Mouse (Mus musculus): ENCODE results near the gene Npr1. TPM values are rescaled to one million over a fixed set of nuclear protein-coding genes. Genes with fewer than 3 reads are reported as not detected.
A peak's percentile ranks its signal among the peaks of the same experiment; 100 is the strongest.

The Npr1 gene
- polyA plus RNA-seq, 1 experiment, result 64.8 TPM

DNA sequence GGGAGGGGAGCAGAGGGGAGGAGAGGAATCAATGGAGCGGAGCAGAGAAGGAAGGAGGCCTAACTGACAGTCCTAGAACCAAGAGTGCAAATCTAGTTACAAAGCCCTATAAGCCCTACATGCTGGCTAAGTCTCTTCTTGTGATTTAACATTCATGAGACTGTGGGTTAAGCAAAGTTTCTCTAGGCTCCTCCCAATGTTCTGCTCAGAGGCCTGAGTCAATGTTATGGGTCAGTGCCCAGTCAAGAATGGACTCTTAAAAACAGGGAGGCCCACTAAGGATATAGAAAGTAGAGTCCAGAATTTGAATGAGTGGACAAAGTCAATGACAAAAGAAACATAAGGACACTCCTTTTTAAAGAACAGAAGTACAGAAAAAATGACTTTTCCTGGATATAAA lies 38.1 kb downstream of the Npr1 start:
- TF ChIP-seq CTCF (IDR thresholded peaks at IDR 0.05; ENCODE audit: control insufficient read depth, insufficient read depth, insufficient replicate concordance, low read depth, low read length) (no peak), POLR2A (IDR thresholded peaks at IDR 0.05; ENCODE audit: control insufficient read depth, low read depth, low read length) (no peak)
- no peak overlapping the region for H3K27ac ChIP-seq (ENCODE audit: control insufficient read depth, insufficient read depth, low read depth, low read length)
- no peak overlapping the region for H3K4me3 ChIP-seq (ENCODE audit: control insufficient read depth, low read depth, low read length)
- H3K36me3 ChIP-seq (ENCODE audit: control insufficient read depth, insufficient read depth, low read length), result peaks cover under 1% of the 10 kb centered on the region; the same call in 1 of the 2 replicates
- H3K27me3 ChIP-seq (ENCODE audit: control insufficient read depth, insufficient read depth, low read length), result no peaks in the 10 kb centered on the region
- no peaks in the 10 kb centered on the region; the same call in none of the 2 replicates for H3K4me1 ChIP-seq (ENCODE audit: control insufficient read depth, insufficient read depth, low read length)

DNA sequence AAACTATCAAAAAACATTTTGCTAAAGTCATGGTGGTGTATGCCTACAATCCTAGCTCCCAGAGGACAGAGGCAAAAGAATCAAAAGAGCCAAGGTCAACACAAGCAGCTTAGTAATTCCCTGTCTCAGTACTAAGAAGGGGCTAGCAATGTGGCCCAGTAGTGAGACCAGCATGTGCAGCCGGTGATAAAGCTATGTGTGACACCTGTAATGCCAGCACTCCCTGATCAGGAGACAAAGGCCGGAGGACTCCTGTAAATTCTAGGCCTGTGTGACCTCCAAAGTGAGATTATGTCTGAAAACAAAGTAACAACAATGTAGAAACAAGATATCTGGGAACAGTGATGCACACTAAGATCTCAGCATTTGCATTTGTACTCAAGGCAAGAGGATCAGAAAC lies 40.2 kb downstream of the Npr1 start:
- peaks cover 2% of the 10 kb centered on the region for H3K36me3 ChIP-seq (ENCODE audit: control insufficient read depth, insufficient read depth, low read length)

GRCm38 (mm10) chr3:90423549-90423948 lies 42.1 kb downstream of the Npr1 start:
- no peaks in the 10 kb centered on the region for H3K27me3 ChIP-seq (ENCODE audit: control insufficient read depth, insufficient read depth, low read length)
- no peak overlapping the region for H3K27ac ChIP-seq (ENCODE audit: control insufficient read depth, insufficient read depth, low read depth, low read length)
- H3K36me3 ChIP-seq (ENCODE audit: control insufficient read depth, insufficient read depth, low read length), result peaks cover 2% of the 10 kb centered on the region
- H3K4me1 ChIP-seq (ENCODE audit: control insufficient read depth, insufficient read depth, low read length), result no peaks in the 10 kb centered on the region; the same call in 1 of the 2 replicates
- H3K4me3 ChIP-seq (ENCODE audit: control insufficient read depth, low read depth, low read length), result no peak overlapping the region
- no peak for TF ChIP-seq POLR2A (IDR thresholded peaks at IDR 0.05; ENCODE audit: control insufficient read depth, low read depth, low read length)
- TF ChIP-seq CTCF (IDR thresholded peaks at IDR 0.05; ENCODE audit: control insufficient read depth, insufficient read depth, insufficient replicate concordance, low read depth, low read length), result no peak

More for the DNA sequence above, 40.2 kb downstream of the Npr1 start:
- TF ChIP-seq POLR2A (IDR thresholded peaks at IDR 0.05; ENCODE audit: control insufficient read depth, low read depth, low read length) (no peak), CTCF (IDR thresholded peaks at IDR 0.05; ENCODE audit: control insufficient read depth, insufficient read depth, insufficient replicate concordance, low read depth, low read length) (no peak)
- H3K27ac ChIP-seq (ENCODE audit: control insufficient read depth, insufficient read depth, low read depth, low read length), result peak overlapping the region; percentile 76
- no peak overlapping the region for H3K4me3 ChIP-seq (ENCODE audit: control insufficient read depth, low read depth, low read length)
- no peaks in the 10 kb centered on the region for H3K27me3 ChIP-seq (ENCODE audit: control insufficient read depth, insufficient read depth, low read length)
- no peaks in the 10 kb centered on the region; the same call in 1 of the 2 replicates for H3K4me1 ChIP-seq (ENCODE audit: control insufficient read depth, insufficient read depth, low read length)

- H3K27ac ChIP-seq (ENCODE audit: control insufficient read depth, insufficient read depth, low read depth, low read length), result peak overlapping the region; percentile 78
- peaks cover 3% of the 10 kb centered on the region for H3K36me3 ChIP-seq (ENCODE audit: control insufficient read depth, insufficient read depth, low read length)
- TF ChIP-seq POLR2A (IDR thresholded peaks at IDR 0.05; ENCODE audit: control insufficient read depth, low read depth, low read length) (no peak), CTCF (IDR thresholded peaks at IDR 0.05; ENCODE audit: control insufficient read depth, insufficient read depth, insufficient replicate concordance, low read depth, low read length) (no peak)
- H3K4me3 ChIP-seq (ENCODE audit: control insufficient read depth, low read depth, low read length), result no peak overlapping the region
- H3K27me3 ChIP-seq (ENCODE audit: control insufficient read depth, insufficient read depth, low read length), result no peaks in the 10 kb centered on the region
- no peaks in the 10 kb centered on the region; the same call in 1 of the 2 replicates for H3K4me1 ChIP-seq (ENCODE audit: control insufficient read depth, insufficient read depth, low read length)
Measured at GRCm38 (mm10) chr3:90420696-90421095, 45.0 kb downstream of the Npr1 start.

GRCm38 (mm10) chr3:90413011-90413396 lies 52.7 kb downstream of the Npr1 start:
- TF ChIP-seq POLR2A (IDR thresholded peaks at IDR 0.05; ENCODE audit: control insufficient read depth, low read depth, low read length), result no peak
- TF ChIP-seq CTCF (IDR thresholded peaks at IDR 0.05; ENCODE audit: control insufficient read depth, insufficient read depth, insufficient replicate concordance, low read depth, low read length), result no peak
- peaks cover 3% of the 10 kb centered on the region for H3K36me3 ChIP-seq (ENCODE audit: control insufficient read depth, insufficient read depth, low read length)
- no peaks in the 10 kb centered on the region for H3K27me3 ChIP-seq (ENCODE audit: control insufficient read depth, insufficient read depth, low read length)
- H3K27ac ChIP-seq (ENCODE audit: control insufficient read depth, insufficient read depth, low read depth, low read length), result peak overlapping the region; percentile 61
- H3K4me1 ChIP-seq (ENCODE audit: control insufficient read depth, insufficient read depth, low read length), result no peaks in the 10 kb centered on the region
- no peak overlapping the region for H3K4me3 ChIP-seq (ENCODE audit: control insufficient read depth, low read depth, low read length)

DNA sequence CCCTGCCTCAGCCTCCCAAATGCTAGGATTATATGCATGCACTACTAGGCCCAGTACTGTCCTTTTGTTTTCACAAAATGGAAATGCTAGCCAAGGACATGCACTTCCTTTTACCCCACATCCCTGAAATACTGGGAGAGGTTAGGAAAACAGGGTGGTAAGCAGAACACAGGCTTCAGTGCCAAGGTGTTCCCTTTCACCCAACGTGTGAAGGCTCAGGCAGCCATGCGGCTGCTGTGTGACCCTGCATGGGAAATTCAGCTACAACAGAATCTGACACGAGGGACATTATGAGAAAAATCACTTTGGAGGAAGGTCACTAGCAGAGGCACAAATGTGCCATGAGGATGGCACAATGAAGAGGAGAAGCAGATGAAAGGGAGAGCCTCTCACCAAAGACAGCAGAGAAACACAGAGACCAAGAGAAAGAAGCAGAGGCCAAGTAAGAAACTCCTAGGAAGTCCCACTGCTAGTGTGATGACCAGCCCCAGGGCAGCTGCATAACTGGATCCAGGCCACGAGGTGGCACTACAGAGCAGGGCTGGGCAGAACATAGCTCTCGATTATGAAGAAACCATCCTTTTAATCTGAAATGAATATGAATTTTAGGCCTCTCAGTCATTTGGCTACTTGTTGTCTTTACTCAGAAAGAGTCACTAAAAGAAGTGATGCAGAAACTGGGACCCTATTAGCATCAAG lies 53.2 kb downstream of the Npr1 start:
- H3K36me3 ChIP-seq (ENCODE audit: control insufficient read depth, insufficient read depth, low read length), result peaks cover 3% of the 10 kb centered on the region
- peak; percentile 68; the same call in 1 of the 2 replicates for TF ChIP-seq CTCF (IDR thresholded peaks at IDR 0.05; ENCODE audit: control insufficient read depth, insufficient read depth, insufficient replicate concordance, low read depth, low read length)
- TF ChIP-seq POLR2A (IDR thresholded peaks at IDR 0.05; ENCODE audit: control insufficient read depth, low read depth, low read length), result no peak
- H3K4me3 ChIP-seq (ENCODE audit: control insufficient read depth, low read depth, low read length), result no peak overlapping the region
- peak overlapping the region; percentile 62 for H3K27ac ChIP-seq (ENCODE audit: control insufficient read depth, insufficient read depth, low read depth, low read length)
- H3K4me1 ChIP-seq (ENCODE audit: control insufficient read depth, insufficient read depth, low read length), result no peaks in the 10 kb centered on the region
- no peaks in the 10 kb centered on the region for H3K27me3 ChIP-seq (ENCODE audit: control insufficient read depth, insufficient read depth, low read length)

DNA sequence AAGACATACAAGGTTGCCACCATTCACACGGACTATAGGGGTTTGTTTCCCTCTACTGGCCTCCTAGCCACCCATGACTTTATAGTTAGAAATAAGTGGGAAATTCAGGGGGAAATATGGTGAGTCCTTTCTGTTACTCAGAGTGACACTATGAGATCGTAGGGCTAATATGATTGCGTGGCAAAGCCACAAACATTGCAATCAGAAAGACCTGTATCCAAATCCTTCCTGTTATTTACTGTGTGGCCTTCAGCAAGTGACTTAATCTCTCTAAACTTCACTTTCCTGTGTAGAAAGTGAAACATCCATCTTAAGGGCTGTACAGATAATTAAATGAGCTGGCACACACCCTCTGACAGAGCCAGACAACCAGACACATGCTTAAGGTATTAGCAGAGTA lies 56.9 kb downstream of the Npr1 start:
- Histone ChIP-seq H3K4me3 (ENCODE audit: control insufficient read depth, low read depth, low read length) (peak overlapping the region; percentile 74; the same call in 1 of the 2 replicates), H3K27ac (ENCODE audit: control insufficient read depth, insufficient read depth, low read depth, low read length) (no peak overlapping the region), H3K27me3 (ENCODE audit: control insufficient read depth, insufficient read depth, low read length) (no peaks in the 10 kb centered on the region), H3K4me1 (ENCODE audit: control insufficient read depth, insufficient read depth, low read length) (no peaks in the 10 kb centered on the region), H3K36me3 (ENCODE audit: control insufficient read depth, insufficient read depth, low read length) (peaks cover 2% of the 10 kb centered on the region)
- TF ChIP-seq POLR2A (IDR thresholded peaks at IDR 0.05; ENCODE audit: control insufficient read depth, low read depth, low read length), result no peak
- no peak for TF ChIP-seq CTCF (IDR thresholded peaks at IDR 0.05; ENCODE audit: control insufficient read depth, insufficient read depth, insufficient replicate concordance, low read depth, low read length)

All from testis, adult 2 months (tissue).